In the genomic region with DNA sequence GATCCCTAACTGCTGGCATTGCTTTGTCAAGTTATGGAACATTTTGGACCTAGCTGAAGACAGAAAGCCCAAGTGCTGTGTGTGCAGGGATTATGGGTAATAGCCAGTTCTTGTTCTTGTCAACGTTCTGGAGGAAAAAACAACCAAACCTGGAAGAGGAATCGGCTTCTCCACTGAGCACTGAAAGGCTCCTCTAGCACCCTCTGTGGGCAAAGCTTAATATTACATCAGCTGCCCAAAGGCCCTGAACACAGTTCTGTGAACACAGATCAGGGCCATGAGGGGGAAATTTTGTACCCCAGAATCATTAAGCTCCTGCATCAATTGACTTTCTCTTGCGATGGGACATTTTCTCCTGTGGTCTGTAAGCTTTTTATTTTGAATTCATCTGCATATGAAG, we compare ENCODE assay signal across 9 mouse cellular contexts.
A peak's percentile ranks its signal among the peaks of the same experiment; 100 is the strongest.
DNase-seq lines count a peak whose midpoint lies in the region; ATAC-seq and TF ChIP-seq lines count a peak whose summit lies in the region.
"Had no signal": no experiment of that assay in that cellular context is flagged by ENCODE, and none has a peak within 500 bp of the region (broad histone marks: within the 10 kb centered on the region; RNA-seq: fewer than 3 reads in every experiment).

No protein-coding gene starts in this region.

- H3K4me1 ChIP-seq in cortical plate, adult 2 months (ENCODE audit: control insufficient read depth, insufficient read depth, low read length), result no peaks in the 10 kb centered on the region
- H3K4me1 ChIP-seq in hindbrain, embryonic 12.5 days, result no peaks in the 10 kb centered on the region
- H3K4me1 ChIP-seq: megakaryocyte, embryonic 14.5 days had no signal

- WGBS in hindbrain, embryonic 12.5 days, result 48% methylated on average over 3 of the region's 3 CpGs

- H3K27ac ChIP-seq in cortical plate, adult 2 months (ENCODE audit: insufficient read depth, low read length), result no peak overlapping the region
- no peak overlapping the region for H3K27ac ChIP-seq in hindbrain, embryonic 12.5 days

- no peak for ATAC-seq in activated CD4-positive, CD25-positive, alpha-beta regulatory T cell, adult 4 months
- ATAC-seq in hindbrain, embryonic 12.5 days (ENCODE audit: low FRiP score), result no peak

- no peak overlapping the region for H3K4me2 ChIP-seq in hindbrain, embryonic 12.5 days (replicated peaks)

- DNase-seq in cerebellum, postnatal 14 days, result peak; percentile 47 to 48
- DNase-seq in cerebellum, postnatal 4 days (ENCODE audit: low spot score in 2 of 2), result no peak
- DNase-seq in layer of hippocampus, adult 11-12 months (ENCODE audit: low spot score), result peak; percentile 8
- DNase-seq in layer of hippocampus, adult 9-10 months (ENCODE audit: low spot score), result no peak
- peak; percentile 33 for DNase-seq in 3T3-L1 (ENCODE audit: low read depth, low spot score)

- H3K36me3 ChIP-seq in hindbrain, embryonic 12.5 days, result no peaks in the 10 kb centered on the region

- no peak overlapping the region for H3K4me3 ChIP-seq in cortical plate, adult 2 months (ENCODE audit: insufficient read depth, low read length)
- no peak overlapping the region for H3K4me3 ChIP-seq in hindbrain, embryonic 12.5 days
- H3K4me3 ChIP-seq: megakaryocyte, embryonic 14.5 days had no signal

- H3K9ac ChIP-seq in hindbrain, embryonic 12.5 days, result no peak overlapping the region

- H3K9me3 ChIP-seq in hindbrain, embryonic 12.5 days (replicated peaks), result no peaks in the 10 kb centered on the region
- H3K9me3 ChIP-seq: megakaryocyte, embryonic 14.5 days had no signal

- TF ChIP-seq POLR2A in cortical plate, adult 2 months (IDR thresholded peaks at IDR 0.05; ENCODE audit: extremely low read depth, insufficient read depth, low read length), result no peak

- TF ChIP-seq CTCF in cortical plate, adult 2 months (IDR thresholded peaks at IDR 0.05; ENCODE audit: extremely low read depth, insufficient read depth, low read length), result peak; percentile 40

- no peaks in the 10 kb centered on the region for H3K27me3 ChIP-seq in hindbrain, embryonic 12.5 days
- H3K27me3 ChIP-seq: megakaryocyte, embryonic 14.5 days had no signal

Comparison
In these comparisons a context has a peak if more than half of its experiments do, and no peak if none do; other contexts are left out.
1. DNase-seq: peak in cerebellum, postnatal 14 days (2 of 2), layer of hippocampus, adult 11-12 months (single experiment) and 3T3-L1 (single experiment); none in cerebellum, postnatal 4 days (0 of 2) and layer of hippocampus, adult 9-10 months (single experiment).